Mouse (Mus musculus) heart, embryonic 13.5 days (tissue): ENCODE data around the gene Stat3. TPM values are rescaled to one million over a fixed set of nuclear protein-coding genes. Genes with fewer than 3 reads are reported as not detected.

Source experiments
- ATAC-seq: fragments of 200-750 bp; cut with Nextera tagmentation; 2 replicates; pipeline ENCODE4 v1.8.0; 2017; ENCODE audit warnings: moderate TSS enrichment; ENCODE audit not compliant: insufficient number of reproducible peaks, low FRiP score, low TSS enrichment; ENCODE audit errors: extremely low read depth
- H3K27ac ChIP-seq: fragments of 300-500 bp; sonication (generic); replicated peaks from 2 replicates; pipeline ENCODE4 v1.5.1; 2015; ENCODE audit warnings: moderate library complexity, mild to moderate bottlenecking, inconsistent platforms
- H3K27me3 ChIP-seq: fragments of 300-500 bp; sonication (generic); replicated peaks from 2 replicates; pipeline ENCODE4 v1.6.1; 2015; ENCODE audit warnings: mild to moderate bottlenecking, inconsistent platforms
- H3K36me3 ChIP-seq: fragments of 300-500 bp; sonication (generic); 2 replicates; pipeline ENCODE4 v1.6.1; 2015; ENCODE audit warnings: mild to moderate bottlenecking, inconsistent platforms
- H3K4me1 ChIP-seq: fragments of 300-500 bp; sonication (generic); 2 replicates; pipeline ENCODE4 v1.6.1; 2015; ENCODE audit warnings: inconsistent platforms
- H3K4me2 ChIP-seq: fragments of 300-500 bp; sonication (generic); 2 replicates; pipeline ENCODE4 v1.6.1; 2015; ENCODE audit warnings: inconsistent platforms, mild to moderate bottlenecking, moderate library complexity
- H3K4me3 ChIP-seq: fragments of 300-500 bp; sonication (generic); 2 replicates; pipeline ENCODE4 v1.5.1; 2015; ENCODE audit warnings: moderate library complexity, mild to moderate bottlenecking, inconsistent platforms
- H3K9ac ChIP-seq: fragments of 300-500 bp; sonication (generic); 2 replicates; pipeline ENCODE4 v1.6.1; 2015; ENCODE audit warnings: inconsistent platforms, mild to moderate bottlenecking, moderate library complexity
- H3K9me3 ChIP-seq: fragments of 300-500 bp; sonication (generic); 2 replicates; pipeline ENCODE4 v1.6.1; 2016; ENCODE audit warnings: inconsistent platforms
- WGBS: fragments of 180-500 bp; shearing (Covaris S2); methylation state at CpG from one replicate; pipeline ENCODE4 v1.1.7; 2015; ENCODE audit warnings: mixed read lengths; 5-methylcytosine and 5-hydroxymethylcytosine counted together
- polyA plus RNA-seq: library from polyadenylated mRNA; unstranded; fragments of >200 nt; fragmentation: Nextera tagmentation; extraction: Ambion mirVana; gene quantifications from 2 replicates; pipeline ENCODE4 v1.2.1, GENCODE M21; 2015

Gene Stat3
- polyA plus RNA-seq, 1 experiment from 2014 or later, result 41.8 TPM

DNA sequence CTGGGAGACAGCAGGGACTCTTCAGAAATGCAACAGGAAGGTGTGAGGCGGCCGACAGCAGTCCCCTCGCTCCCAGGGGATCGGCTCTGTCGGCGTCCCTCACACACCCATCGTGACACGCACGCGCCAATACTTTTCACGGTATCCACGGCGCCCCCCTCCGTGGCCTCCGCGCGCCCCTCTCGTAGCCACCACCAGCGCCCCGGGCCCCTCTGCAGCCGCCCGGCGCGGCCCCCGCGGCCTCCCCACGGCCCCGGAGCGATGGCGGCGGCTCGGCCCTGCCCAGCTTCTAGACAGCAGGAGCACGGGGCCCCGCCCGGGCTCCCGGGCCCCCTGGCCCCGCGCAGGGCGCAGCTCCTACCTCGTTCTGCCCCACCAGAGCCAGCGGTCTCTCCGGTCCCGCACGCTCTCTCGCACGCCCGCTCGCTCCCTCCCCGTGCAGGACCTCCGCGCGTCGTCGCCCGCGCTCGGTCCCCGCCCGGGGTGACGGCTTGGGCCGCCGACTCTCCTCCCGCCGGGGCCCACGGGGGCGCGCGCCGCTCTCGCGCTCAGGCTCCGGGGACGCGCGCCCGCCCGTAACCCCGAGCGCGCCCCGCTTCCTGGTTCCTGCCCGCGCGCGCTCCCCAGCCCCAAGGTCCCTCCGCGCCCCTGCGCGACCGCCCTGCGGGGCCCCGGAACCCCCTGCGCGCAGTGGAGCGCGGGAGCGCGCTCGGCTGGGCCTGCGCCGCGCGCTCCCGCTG, 89.1 kb downstream of the Stat3 start, which contains the start of gene Stat5b:
Gene Stat5b (minus strand): TSS at position 687 of the 740 bp plus-strand sequence.
- Histone ChIP-seq H3K36me3 (no peaks in the 10 kb centered on the region), H3K27me3 (peaks cover 33% of the 10 kb centered on the region), H3K4me3 (peak within 1 kb of the TSS; percentile 94), H3K27ac (peak within 1 kb of the TSS; percentile 94), H3K9ac (peak within 1 kb of the TSS; percentile 99), H3K9me3 (no peaks in the 10 kb centered on the region), H3K4me1 (peaks cover 45% of the 10 kb centered on the region), H3K4me2 (peak within 1 kb of the TSS; percentile 92)
- peak; percentile 67 for ATAC-seq
- WGBS, result 0% methylated on average over 75 of the region's 104 CpGs

DNA sequence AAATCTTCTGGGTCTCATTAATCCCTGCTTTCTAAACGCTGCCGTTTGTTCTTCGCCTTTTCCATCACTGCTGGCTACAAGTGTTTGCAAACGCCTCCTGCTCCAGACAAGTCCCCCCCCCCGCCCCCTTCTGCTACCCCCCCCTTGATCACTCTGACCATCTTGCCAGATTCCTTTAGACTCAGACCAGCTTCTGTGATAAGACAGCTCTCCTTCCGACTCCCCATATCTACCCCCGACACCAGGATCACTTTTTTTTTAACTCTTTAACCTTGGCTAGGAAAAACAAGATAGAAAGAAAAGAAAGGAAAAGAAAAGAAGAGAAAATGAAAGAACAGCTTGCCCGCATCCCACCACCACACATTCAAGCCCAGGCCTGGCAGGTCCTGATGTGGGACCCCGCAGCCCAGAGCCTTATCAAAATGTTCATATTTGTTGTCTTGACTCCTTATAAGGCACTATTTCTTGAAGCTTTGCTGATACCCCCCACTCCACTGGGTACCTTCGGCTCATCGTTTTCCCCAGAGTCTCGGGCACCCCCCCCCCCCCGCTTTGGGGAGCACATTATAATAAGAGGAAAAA, 89.8 kb downstream of the Stat3 start:
- Histone ChIP-seq H3K27ac (peak overlapping the region; percentile 94), H3K36me3 (no peaks in the 10 kb centered on the region), H3K4me2 (peak overlapping the region; percentile 92), H3K9ac (peak overlapping the region; percentile 99), H3K27me3 (peaks cover 27% of the 10 kb centered on the region), H3K4me1 (peaks cover 48% of the 10 kb centered on the region), H3K4me3 (peak overlapping the region; percentile 94), H3K9me3 (no peaks in the 10 kb centered on the region)
- WGBS, result 1% methylated on average over 13 of the region's 13 CpGs
- ATAC-seq, result no peak

DNA sequence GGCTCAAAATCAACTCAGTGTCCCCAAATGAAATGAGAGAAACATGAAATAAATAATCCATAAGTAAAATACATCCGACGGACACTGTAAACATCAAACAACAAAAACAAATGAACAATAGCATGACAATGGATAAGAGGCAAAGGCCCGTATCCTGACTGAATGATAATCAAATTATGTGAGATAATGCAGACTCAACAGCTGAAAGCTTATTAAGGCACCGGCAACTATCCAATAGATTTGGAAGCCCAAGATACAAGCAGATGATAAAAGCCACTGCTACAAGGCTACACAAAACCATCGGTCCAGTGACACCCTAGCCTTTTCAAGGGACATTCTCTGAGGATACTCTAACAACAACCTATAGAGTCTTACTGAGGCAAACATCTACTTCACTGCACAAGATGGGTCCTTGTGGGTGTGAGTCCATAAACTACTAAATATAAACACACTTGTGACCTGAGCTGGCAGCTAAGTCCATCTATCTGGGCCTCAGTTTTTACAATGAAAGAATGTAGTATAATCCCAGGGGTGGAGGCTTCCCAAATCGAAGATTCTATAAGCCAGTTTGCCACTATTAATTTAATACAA, 90.5 kb downstream of the Stat3 start:
- WGBS, result 45% methylated on average over 6 of the region's 6 CpGs
- no peak for ATAC-seq

DNA sequence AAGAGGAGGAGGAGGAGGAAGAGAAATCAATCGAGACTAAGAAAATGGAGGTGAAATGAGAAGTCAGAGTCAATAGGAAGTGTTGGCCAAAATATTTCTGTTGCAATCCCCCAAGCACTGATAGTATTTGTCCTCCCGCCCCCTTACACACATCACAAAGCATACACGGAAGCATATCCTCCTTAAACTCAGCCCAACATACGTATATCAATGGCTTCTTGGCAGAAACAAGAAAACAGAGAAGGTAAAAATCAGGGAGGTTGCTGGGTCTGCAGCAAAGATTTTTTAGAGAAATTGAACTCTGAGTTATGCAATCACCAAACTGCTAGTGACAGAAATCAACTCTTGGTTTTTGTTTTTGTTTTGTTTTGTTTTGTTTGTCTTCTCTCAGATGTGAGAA, 91.3 kb downstream of the Stat3 start:
- peaks cover 15% of the 10 kb centered on the region for H3K27me3 ChIP-seq
- WGBS, result 52% methylated on average over 4 of the region's 4 CpGs
- peaks cover 46% of the 10 kb centered on the region for H3K4me1 ChIP-seq
- no peak overlapping the region for H3K27ac ChIP-seq
- H3K36me3 ChIP-seq, result no peaks in the 10 kb centered on the region
- ATAC-seq, result no peak
- no peaks in the 10 kb centered on the region for H3K9me3 ChIP-seq
- 0 out of 2 replicates have a peak overlapping the region, but pooled peaks have one; percentile 94 for H3K4me3 ChIP-seq
- H3K9ac ChIP-seq, result peak overlapping the region; percentile 99
- H3K4me2 ChIP-seq, result peak overlapping the region; percentile 92

More for the DNA sequence above, 90.5 kb downstream of the Stat3 start:
- peaks cover 22% of the 10 kb centered on the region for H3K27me3 ChIP-seq
- no peaks in the 10 kb centered on the region for H3K36me3 ChIP-seq
- H3K9me3 ChIP-seq, result no peaks in the 10 kb centered on the region
- peak overlapping the region; percentile 92 for H3K4me2 ChIP-seq
- H3K9ac ChIP-seq, result peak overlapping the region; percentile 99
- H3K4me3 ChIP-seq, result peak overlapping the region; percentile 94
- H3K4me1 ChIP-seq, result peaks cover 46% of the 10 kb centered on the region
- H3K27ac ChIP-seq, result peak overlapping the region; percentile 94

DNA sequence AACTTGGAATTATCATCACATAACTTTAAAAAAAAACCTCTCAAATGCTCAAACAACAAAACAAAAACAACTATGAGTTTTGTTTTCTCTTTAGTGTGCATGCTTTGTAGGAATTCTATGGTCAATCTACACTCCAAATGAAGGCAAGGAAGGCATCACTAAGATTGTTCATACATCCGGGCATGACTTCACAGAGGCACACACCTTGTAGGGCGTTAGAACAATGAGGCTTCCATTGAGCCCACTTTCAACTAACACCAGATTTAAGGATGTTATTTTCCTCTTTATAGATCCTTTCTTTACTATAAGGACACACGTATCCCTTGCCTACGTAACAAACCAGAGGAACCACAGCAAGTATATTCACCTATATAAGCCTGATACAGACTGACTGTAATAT, 91.8 kb downstream of the Stat3 start:
- no peak overlapping the region for H3K9ac ChIP-seq
- no peak for ATAC-seq
- peak overlapping the region; percentile 92; the same call in 1 of the 2 replicates for H3K4me2 ChIP-seq
- peaks cover 11% of the 10 kb centered on the region for H3K27me3 ChIP-seq
- WGBS, result 90% methylated on average over 4 of the region's 4 CpGs
- no peaks in the 10 kb centered on the region for H3K9me3 ChIP-seq
- H3K27ac ChIP-seq, result no peak overlapping the region
- 0 out of 2 replicates have a peak overlapping the region, but pooled peaks have one; percentile 94 for H3K4me3 ChIP-seq
- peaks cover 46% of the 10 kb centered on the region for H3K4me1 ChIP-seq
- no peaks in the 10 kb centered on the region for H3K36me3 ChIP-seq

DNA sequence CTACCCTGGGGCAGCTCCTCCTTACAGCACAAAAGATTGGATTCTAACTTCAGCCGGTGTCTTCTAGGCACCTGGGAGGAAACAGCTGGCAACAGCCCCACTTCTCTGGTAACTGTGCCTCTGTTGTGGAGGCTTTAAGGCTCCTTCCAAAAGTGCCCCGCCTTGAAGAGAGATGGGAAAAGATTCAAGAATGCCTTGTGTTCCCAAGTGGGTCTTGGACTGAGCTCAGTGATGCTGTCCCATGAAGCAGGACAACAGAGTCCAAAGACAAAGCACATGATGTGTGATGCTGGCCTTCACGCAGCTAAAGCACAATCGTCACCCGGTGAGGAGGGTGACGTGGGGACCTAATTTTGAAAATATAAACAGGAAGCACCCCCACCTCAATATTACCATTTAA, 93.5 kb downstream of the Stat3 start:
- Histone ChIP-seq H3K27ac (no peak overlapping the region), H3K36me3 (peaks cover 4% of the 10 kb centered on the region), H3K4me3 (no peak overlapping the region), H3K4me1 (peaks cover 47% of the 10 kb centered on the region), H3K4me2 (no peak overlapping the region), H3K9ac (no peak overlapping the region), H3K9me3 (no peaks in the 10 kb centered on the region), H3K27me3 (no peaks in the 10 kb centered on the region)
- ATAC-seq, result no peak
- WGBS, result 88% methylated on average over 6 of the region's 6 CpGs

DNA sequence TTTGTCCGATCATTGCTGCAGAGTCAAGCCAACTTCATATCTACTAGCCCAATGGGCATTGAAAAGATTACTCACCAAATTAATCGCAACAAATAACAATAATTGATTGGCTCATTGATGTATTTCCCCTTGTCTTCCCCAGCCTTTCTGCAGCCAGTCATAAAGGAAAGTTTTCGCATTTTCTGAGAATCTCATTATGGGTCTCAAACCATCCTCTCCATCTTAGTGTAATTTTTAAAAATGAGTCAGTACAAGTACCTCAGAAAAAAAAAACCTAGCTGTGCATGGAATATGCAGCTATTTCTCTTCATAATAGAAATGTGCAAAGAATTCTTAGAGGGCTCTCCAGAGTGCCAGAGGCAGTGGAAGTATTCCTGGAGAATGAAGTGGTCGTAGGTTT, 95.2 kb downstream of the Stat3 start:
- H3K9ac ChIP-seq, result no peak overlapping the region
- WGBS, result 85% methylated on average over 4 of the region's 4 CpGs
- H3K4me3 ChIP-seq, result no peak overlapping the region
- no peak overlapping the region for H3K4me2 ChIP-seq
- H3K4me1 ChIP-seq, result peaks cover 51% of the 10 kb centered on the region
- H3K36me3 ChIP-seq, result peaks cover 4% of the 10 kb centered on the region
- no peaks in the 10 kb centered on the region for H3K9me3 ChIP-seq
- no peak for ATAC-seq
- no peak overlapping the region for H3K27ac ChIP-seq
- no peaks in the 10 kb centered on the region for H3K27me3 ChIP-seq

DNA sequence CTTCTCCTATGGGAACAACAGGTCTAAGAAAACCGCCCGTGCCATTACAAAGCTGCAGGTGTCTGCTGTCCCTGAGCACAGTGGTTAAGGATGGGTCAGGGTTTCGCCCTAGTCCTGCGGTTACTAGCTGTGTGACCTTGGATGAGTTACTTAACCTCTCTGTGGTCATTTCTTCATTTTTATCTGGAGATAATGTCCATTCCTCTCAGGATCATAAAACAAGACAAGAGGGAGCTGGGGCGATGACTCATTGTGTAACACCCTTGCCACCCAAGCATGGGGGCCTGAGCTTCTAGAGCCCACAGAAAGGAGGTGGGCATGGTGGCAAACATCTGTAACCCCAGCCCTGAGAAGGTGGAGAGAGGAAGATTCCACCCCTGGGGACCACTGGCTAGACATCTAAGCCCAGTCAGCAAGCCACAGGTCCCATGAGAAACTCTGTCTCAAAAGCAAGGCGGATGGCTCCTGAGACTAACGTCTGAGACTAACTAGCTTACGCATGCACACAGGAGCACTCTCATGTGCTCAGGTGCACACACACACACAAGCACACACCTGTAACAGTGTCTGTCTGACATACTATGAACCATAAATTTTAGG, 96.2 kb downstream of the Stat3 start:
- Histone ChIP-seq H3K27ac (no peak overlapping the region), H3K4me1 (peaks cover 42% of the 10 kb centered on the region), H3K4me2 (no peak overlapping the region), H3K9ac (no peak overlapping the region), H3K4me3 (no peak overlapping the region), H3K36me3 (peaks cover 4% of the 10 kb centered on the region), H3K27me3 (no peaks in the 10 kb centered on the region), H3K9me3 (no peaks in the 10 kb centered on the region)
- WGBS, result 91% methylated on average over 8 of the region's 8 CpGs
- ATAC-seq, result no peak

DNA sequence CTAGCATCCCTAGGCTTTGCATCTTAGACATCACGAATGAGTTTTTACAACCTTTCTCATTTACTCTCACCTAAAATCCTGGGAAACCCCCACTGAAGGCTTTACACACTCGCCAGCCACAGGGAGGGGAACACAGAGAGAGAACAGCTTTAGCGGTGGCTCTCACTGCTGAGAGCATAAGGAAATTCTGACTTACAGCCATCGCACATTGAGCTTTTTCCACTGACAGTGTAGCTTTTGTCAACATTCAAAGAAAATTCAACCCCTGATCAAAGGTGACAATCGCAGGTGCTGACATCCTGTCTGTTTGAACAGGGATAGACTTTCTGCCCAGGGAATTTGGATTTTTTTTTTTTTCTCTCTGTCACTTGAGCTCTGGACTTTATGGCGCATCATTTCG, 97.3 kb downstream of the Stat3 start:
- WGBS, result 90% methylated on average over 7 of the region's 7 CpGs
- Histone ChIP-seq H3K9ac (no peak overlapping the region), H3K4me1 (peaks cover 33% of the 10 kb centered on the region), H3K36me3 (peaks cover 8% of the 10 kb centered on the region), H3K4me3 (no peak overlapping the region), H3K27me3 (no peaks in the 10 kb centered on the region), H3K9me3 (peaks cover 3% of the 10 kb centered on the region; the same call in 1 of the 2 replicates), H3K27ac (no peak overlapping the region), H3K4me2 (no peak overlapping the region)
- no peak for ATAC-seq

DNA sequence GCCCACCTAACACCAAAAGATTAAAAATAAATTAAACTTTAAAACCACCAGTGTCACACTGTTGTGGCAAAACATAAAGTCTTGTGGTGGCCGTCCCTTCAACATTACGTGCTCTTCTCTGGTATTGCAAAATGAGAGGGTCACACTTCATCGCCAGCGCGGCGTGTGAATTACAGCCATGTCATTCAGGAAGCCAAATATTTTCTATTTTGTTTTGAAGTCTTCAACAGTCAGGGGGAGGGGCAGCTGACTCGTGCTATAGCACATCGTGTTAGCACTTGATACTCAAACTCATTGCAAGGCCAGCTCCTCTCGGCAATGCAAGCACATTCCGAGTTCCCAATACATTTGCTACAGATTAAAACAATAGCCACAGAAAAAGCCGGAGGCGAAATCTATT, 98.5 kb downstream of the Stat3 start:
- Histone ChIP-seq H3K4me2 (no peak overlapping the region), H3K27me3 (no peaks in the 10 kb centered on the region), H3K36me3 (peaks cover 8% of the 10 kb centered on the region), H3K4me3 (no peak overlapping the region), H3K4me1 (peaks cover 28% of the 10 kb centered on the region), H3K27ac (peak overlapping the region; percentile 16), H3K9me3 (peaks cover 3% of the 10 kb centered on the region; the same call in 1 of the 2 replicates), H3K9ac (no peak overlapping the region)
- ATAC-seq, result no peak
- WGBS, result 60% methylated on average over 12 of the region's 12 CpGs

DNA sequence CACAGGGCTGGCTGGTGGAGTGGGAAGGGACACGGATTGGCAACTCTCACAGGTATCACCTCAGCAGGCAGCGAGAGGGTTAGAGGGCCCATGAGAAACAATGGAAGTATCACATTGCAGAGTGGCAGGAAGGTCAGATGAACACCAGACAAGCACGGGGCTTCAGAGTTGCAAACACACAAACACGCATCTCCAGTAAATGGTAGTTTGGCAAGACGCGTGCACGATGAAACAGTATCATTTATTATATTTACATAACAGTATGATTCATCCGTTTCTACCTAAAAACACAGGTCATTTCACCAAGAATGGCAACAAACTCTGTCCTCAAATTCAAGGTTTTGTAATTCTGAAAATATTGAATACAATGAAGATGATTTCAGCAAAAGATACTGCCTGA, 99.8 kb downstream of the Stat3 start:
- 64% methylated on average over 8 of the region's 8 CpGs for WGBS
- peaks cover 8% of the 10 kb centered on the region for H3K36me3 ChIP-seq
- H3K4me3 ChIP-seq, result no peak overlapping the region
- peaks cover 21% of the 10 kb centered on the region for H3K4me1 ChIP-seq
- no peak for ATAC-seq
- 0 out of 2 replicates have a peak overlapping the region, but pooled peaks have one; percentile 44 for H3K9ac ChIP-seq
- H3K27ac ChIP-seq, result 0 out of 2 replicates have a peak overlapping the region, but pooled peaks have one; percentile 20
- H3K9me3 ChIP-seq, result peaks cover 3% of the 10 kb centered on the region; the same call in 1 of the 2 replicates
- H3K4me2 ChIP-seq, result no peak overlapping the region
- no peaks in the 10 kb centered on the region for H3K27me3 ChIP-seq
